Mouse (Mus musculus): ENCODE data around the gene Atp5c1. TPM values are rescaled to one million over a fixed set of nuclear protein-coding genes. Genes with fewer than 3 reads are reported as not detected.

Gene Atp5c1
- 487 and 502 TPM in 2 replicates for polyA plus RNA-seq (2016; fragmentation: Nextera tagmentation; extraction: Ambion mirVana)

DNA sequence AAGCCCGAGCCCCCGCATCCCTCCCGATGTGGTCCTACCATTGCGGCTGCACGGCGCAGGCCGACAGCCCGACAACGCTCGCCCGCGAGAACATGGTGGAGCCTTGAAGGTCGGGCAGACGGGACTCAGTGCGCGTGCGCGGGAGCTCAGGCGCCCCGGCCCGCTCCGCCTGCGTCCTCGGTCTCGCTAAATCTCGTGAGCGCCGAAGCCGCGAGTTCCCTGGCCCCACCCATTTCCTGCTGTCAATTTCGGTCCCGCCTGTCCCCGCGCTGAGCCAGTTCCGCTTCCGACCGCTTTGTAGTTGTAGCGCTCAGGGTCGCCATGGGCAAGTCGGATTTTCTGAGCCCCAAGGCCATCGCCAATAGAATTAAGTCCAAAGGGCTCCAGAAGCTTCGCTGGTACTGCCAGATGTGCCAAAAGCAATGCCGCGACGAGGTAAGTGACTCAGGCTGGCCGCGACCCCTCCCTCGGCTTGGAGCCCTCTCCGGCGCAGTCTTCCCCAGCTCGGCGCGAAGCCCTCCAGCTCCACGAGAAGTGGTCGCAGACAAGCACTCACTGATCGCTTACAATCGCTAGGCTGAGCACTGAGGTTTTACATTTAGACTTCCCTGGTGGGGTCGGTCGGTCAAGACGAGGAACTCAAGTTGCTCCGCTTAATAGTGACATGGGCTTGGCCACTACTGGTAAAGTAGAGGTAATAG, at the start of gene Atp5c1, which contains the start of gene Kin:
Gene Atp5c1, minus strand, starts transcription at position 201 of the 701 bp plus-strand sequence.
Gene Kin, plus strand, starts transcription at position 284 of the 701 bp plus-strand sequence.
- Histone ChIP-seq H3K36me3 (peaks cover 45% of the 10 kb centered on the region), H3K4me3 (peak within 1 kb of the TSS; percentile 90), H3K9me3 (replicated peaks) (no peaks in the 10 kb centered on the region), H3K27me3 (ENCODE audit: low read depth, poor library complexity, severe bottlenecking) (no peaks in the 10 kb centered on the region), H3K27ac (replicated peaks) (peak within 1 kb of the TSS; percentile 99), H3K4me1 (peaks cover 34% of the 10 kb centered on the region)
- under 1% methylated on average over 61 of the region's 61 CpGs for WGBS
- peak; percentile 97 for DNase-seq (ENCODE audit: low spot score)

DNA sequence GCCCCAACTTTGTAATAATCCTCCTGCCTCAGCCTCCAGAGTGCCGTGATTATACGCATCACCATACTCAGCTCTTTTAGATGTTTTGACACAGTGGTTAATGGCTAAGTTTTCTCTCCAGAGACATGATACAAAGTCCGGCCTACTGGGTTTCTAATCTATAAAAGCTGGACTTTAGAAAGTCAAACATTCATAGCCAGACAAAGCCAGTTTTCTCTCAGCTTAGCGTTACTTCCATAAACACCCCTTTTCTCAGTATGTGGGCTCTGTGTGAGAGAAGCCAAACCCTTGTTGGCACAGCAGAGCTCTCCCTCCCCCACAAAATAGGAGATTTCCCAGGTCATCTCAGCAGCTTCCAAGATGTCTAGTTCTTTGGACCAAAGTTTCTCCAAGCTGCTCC, 48.3 kb upstream of the Atp5c1 start:
- H3K36me3 ChIP-seq: no peaks in the 10 kb centered on the region
- no peak overlapping the region for H3K4me3 ChIP-seq
- no peak overlapping the region for H3K27ac ChIP-seq (replicated peaks)
- no peaks in the 10 kb centered on the region for H3K9me3 ChIP-seq (replicated peaks)
- WGBS: 85% methylated on average over 4 of the region's 4 CpGs
- H3K4me1 ChIP-seq: no peaks in the 10 kb centered on the region
- no peaks in the 10 kb centered on the region for H3K27me3 ChIP-seq (ENCODE audit: low read depth, poor library complexity, severe bottlenecking)
- no peak for DNase-seq (ENCODE audit: low spot score)

DNA sequence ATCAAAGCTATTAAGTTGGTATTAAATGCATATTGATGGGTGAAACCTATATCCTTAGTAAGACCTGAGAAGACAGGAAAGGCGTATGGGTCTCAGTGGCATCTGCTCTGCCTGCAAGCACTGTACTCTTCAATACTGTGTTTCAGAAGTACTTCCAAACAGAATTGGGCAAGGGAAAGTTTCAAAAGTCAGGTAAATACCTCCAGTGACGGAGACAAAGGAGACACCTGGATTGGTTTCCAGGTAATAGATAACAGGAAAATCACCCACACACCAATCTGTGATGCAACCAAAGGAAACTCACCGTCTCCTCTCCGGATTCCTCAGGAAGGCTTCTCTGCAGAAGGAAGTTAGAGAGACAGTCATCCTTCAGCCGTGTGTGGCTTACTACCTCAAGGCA, 47.2 kb upstream of the Atp5c1 start:
- no peaks in the 10 kb centered on the region for H3K4me1 ChIP-seq
- no peaks in the 10 kb centered on the region for H3K36me3 ChIP-seq
- H3K9me3 ChIP-seq (replicated peaks): no peaks in the 10 kb centered on the region
- WGBS: 88% methylated on average over 5 of the region's 5 CpGs
- no peak overlapping the region for H3K4me3 ChIP-seq
- H3K27ac ChIP-seq (replicated peaks): no peak overlapping the region
- H3K27me3 ChIP-seq (ENCODE audit: low read depth, poor library complexity, severe bottlenecking): no peaks in the 10 kb centered on the region
- no peak for DNase-seq (ENCODE audit: low spot score)

DNA sequence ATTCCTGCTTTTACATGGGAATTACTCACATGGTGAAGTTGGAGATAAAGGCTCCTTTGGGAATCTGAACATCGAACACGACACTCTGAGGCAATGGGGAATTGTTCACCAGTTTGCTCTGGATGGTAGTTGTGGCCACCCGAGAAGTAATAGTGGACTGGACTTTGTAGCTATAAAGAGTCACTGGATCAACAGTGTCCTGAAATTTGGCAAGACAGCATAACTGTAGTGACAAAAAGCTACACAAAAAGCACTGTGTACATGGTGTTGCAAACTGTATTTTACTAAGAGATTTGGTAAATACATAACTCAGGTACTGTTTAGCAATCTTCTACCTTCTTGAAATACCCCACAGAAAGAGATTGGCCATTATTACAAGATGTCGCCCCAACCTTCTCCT, 45.8 kb upstream of the Atp5c1 start:
- Histone ChIP-seq H3K36me3 (no peaks in the 10 kb centered on the region), H3K27me3 (ENCODE audit: low read depth, poor library complexity, severe bottlenecking) (no peaks in the 10 kb centered on the region), H3K27ac (replicated peaks) (no peak overlapping the region), H3K4me3 (no peak overlapping the region), H3K4me1 (no peaks in the 10 kb centered on the region), H3K9me3 (replicated peaks) (no peaks in the 10 kb centered on the region)
- WGBS: 96% methylated on average over 4 of the region's 4 CpGs
- DNase-seq (ENCODE audit: low spot score): no peak

DNA sequence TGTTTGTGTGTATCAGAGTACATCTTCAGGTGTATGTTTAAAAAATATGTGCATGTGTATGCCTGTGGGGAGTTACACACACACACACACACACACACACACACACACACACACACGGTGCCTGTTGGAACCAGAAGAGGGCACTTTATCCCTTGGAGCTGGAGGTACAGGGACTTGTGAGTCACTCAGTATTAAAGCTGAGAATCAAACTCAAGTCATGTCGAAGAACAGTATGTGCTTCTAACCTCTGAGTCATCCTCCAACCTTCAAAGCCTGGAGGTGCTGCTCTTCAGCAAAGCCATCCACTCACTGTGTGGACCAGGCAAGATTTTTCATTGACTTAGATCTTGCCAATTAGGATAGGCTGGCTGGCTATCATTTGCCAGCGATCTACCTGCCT, 41.5 kb upstream of the Atp5c1 start:
- WGBS: 69% methylated on average over 3 of the region's 3 CpGs
- Histone ChIP-seq H3K27ac (replicated peaks) (no peak overlapping the region), H3K4me3 (no peak overlapping the region), H3K36me3 (no peaks in the 10 kb centered on the region), H3K27me3 (ENCODE audit: low read depth, poor library complexity, severe bottlenecking) (no peaks in the 10 kb centered on the region), H3K4me1 (no peaks in the 10 kb centered on the region), H3K9me3 (replicated peaks) (no peaks in the 10 kb centered on the region)
- no peak for DNase-seq (ENCODE audit: low spot score)

DNA sequence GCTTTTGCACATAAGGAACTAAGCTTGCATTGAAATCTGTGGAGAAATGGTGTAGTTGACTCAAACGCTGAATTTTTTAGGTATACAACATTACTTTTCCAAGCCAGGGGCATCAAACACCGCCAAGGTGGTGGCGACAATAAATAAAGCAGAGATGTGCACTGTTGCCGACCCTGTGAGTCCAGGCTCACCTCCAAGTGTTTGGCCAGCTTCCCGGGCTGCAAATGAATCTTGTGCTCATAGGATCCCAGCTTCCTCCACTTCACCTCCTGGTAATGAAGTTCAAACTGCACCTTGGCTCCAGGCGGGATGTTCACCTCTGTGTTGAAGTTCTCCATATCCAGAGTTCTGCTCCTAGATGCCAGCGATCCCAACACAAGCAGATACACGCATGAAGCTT, 39.0 kb upstream of the Atp5c1 start:
- no peak overlapping the region for H3K4me3 ChIP-seq
- 90% methylated on average over 8 of the region's 8 CpGs for WGBS

DNA sequence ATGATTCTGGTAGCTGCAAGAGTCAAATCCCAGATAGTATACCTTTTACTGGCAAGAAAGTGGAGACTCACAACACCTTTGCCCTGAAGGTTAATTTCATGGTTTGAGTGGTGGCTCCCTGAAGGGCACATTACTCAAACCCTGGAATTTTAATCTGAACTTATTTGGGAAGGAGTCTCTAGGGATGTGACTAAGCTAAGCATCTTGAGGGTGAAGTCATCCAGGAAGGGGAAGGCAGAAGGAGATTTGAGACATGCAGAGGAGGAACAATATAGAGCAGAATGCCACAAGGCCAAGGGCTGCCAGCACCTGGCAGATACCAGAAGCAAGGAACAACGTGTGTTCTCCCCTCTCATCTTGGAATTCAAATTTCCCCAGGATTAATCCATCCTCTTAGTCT, 38.4 kb upstream of the Atp5c1 start:
- no peaks in the 10 kb centered on the region for H3K9me3 ChIP-seq (replicated peaks)
- WGBS: 66% methylated on average over 1 of the region's 1 CpGs

More for the DNA sequence above, 39.0 kb upstream of the Atp5c1 start:
- H3K9me3 ChIP-seq (replicated peaks): no peaks in the 10 kb centered on the region
- no peak for DNase-seq (ENCODE audit: low spot score)
- no peak overlapping the region for H3K27ac ChIP-seq (replicated peaks)
- no peaks in the 10 kb centered on the region for H3K27me3 ChIP-seq (ENCODE audit: low read depth, poor library complexity, severe bottlenecking)
- no peaks in the 10 kb centered on the region for H3K36me3 ChIP-seq
- no peaks in the 10 kb centered on the region for H3K4me1 ChIP-seq

DNA sequence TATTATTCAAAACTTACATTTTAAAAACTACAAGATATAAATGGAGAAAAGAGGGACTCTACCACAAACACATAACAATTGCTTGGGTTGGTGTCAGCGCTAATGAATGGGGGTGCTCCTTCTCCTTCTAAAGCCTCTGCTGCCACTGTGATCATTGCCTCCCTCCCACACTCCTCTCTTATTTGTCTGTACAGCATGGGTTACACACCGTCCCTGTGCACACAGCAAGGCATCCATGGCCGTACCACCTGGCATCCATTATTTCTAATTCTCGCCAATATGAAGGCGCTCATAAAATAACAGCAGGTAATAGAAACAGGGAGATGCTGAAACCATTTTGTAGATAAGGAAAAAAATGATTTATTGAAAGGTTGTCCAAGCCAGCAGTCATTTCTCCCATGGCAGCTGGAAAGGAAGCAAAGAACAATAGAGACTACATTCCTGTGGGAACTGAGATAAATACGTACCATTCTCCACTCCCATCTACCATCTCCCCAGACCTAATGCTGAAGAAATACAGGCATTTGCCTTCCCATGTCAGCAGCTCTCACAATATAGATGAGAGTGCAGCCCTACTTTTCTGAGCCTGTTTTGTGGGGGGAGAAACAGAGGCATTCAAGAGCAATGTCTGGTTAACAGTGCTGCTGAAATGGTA, 28.4 kb upstream of the Atp5c1 start:
- H3K4me3 ChIP-seq: no peak overlapping the region
- H3K9me3 ChIP-seq (replicated peaks): no peaks in the 10 kb centered on the region
- no peaks in the 10 kb centered on the region for H3K4me1 ChIP-seq
- DNase-seq (ENCODE audit: low spot score): no peak
- no peaks in the 10 kb centered on the region for H3K36me3 ChIP-seq
- 87% methylated on average over 6 of the region's 6 CpGs for WGBS
- H3K27ac ChIP-seq (replicated peaks): no peak overlapping the region
- H3K27me3 ChIP-seq (ENCODE audit: low read depth, poor library complexity, severe bottlenecking): no peaks in the 10 kb centered on the region

More for the DNA sequence above, 38.4 kb upstream of the Atp5c1 start:
- DNase-seq (ENCODE audit: low spot score): no peak
- Histone ChIP-seq H3K36me3 (no peaks in the 10 kb centered on the region), H3K4me3 (no peak overlapping the region), H3K4me1 (no peaks in the 10 kb centered on the region), H3K27me3 (ENCODE audit: low read depth, poor library complexity, severe bottlenecking) (no peaks in the 10 kb centered on the region), H3K27ac (replicated peaks) (no peak overlapping the region)

DNA sequence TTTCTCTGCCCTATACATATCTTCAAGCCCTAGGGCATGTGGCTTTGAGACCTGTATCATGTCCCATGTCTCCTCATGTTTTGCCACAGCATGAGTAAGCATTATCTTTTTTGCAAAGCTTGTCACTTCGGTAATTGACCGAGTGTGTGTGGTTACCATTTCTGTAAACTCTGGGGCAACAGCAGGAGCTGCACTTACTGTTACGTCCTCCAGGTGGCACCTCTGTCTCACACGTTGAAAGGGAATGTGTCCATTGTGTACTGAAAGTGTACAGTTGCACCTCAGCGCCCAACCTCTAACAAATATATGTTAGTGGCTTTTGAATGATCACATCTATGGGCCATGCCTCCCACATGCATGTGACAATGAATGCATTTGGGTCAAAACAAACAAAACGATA, 20.9 kb upstream of the Atp5c1 start:
- no peak overlapping the region for H3K4me3 ChIP-seq
- no peak overlapping the region for H3K27ac ChIP-seq (replicated peaks)
- 44% methylated on average over 6 of the region's 6 CpGs for WGBS
- H3K36me3 ChIP-seq: no peaks in the 10 kb centered on the region
- DNase-seq (ENCODE audit: low spot score): peak; percentile 24
- H3K4me1 ChIP-seq: no peaks in the 10 kb centered on the region
- peaks cover 7% of the 10 kb centered on the region; the same call in 1 of the 2 replicates for H3K27me3 ChIP-seq (ENCODE audit: low read depth, poor library complexity, severe bottlenecking)
- H3K9me3 ChIP-seq (replicated peaks): no peaks in the 10 kb centered on the region

DNA sequence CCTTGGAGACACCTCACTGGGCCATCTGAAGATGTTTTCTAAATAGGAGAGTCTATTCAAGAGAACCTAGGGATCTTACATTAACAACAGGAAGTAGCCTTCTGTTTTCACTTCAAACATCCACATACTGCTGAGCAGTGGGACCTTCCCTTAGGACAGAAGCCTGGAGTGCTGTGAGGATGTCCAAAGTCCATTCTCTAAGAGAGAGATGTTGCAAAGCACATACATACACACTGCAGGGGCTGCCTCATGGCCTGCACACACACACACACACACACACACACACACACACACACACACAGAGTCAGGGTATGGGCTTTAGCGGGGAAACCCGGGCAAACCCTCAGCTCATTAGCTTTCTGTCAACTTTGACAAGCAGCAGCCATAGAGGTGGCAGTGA, 20.2 kb upstream of the Atp5c1 start:
- no peak overlapping the region for H3K27ac ChIP-seq (replicated peaks)
- peaks cover 7% of the 10 kb centered on the region; the same call in 1 of the 2 replicates for H3K27me3 ChIP-seq (ENCODE audit: low read depth, poor library complexity, severe bottlenecking)
- no peaks in the 10 kb centered on the region for H3K4me1 ChIP-seq
- no peaks in the 10 kb centered on the region for H3K36me3 ChIP-seq
- DNase-seq (ENCODE audit: low spot score): no peak
- H3K4me3 ChIP-seq: no peak overlapping the region
- WGBS: 88% methylated on average over 2 of the region's 2 CpGs
- H3K9me3 ChIP-seq (replicated peaks): no peaks in the 10 kb centered on the region

DNA sequence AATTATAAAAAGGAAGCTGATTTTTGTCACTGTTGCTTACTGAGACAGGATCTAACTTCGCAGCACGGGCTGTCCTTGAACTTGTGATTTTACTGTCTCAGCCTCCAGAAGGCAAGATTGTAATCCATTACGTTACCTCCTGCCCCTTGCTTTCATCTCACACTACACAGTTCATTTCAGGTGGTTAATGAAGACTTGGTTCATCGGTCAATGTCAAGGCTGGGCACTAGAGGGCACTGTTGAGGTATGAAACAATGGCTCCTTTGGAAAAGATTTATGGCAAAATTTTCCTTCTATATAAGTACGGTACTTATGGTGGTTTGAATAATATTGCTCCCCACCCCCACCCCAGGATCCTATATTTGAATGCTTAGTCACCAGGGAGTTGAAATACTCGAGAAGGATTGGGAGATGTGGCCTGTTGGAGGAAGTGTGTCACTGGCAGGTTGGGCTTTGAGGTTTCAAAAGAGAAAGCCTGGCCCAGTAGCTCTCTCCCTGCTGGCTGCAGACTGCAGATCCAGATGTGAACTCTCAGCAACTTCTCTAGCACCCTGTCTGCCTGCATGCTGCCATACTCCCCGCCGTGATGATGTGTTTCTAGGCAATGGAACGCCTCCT, 18.4 kb upstream of the Atp5c1 start:
- no peaks in the 10 kb centered on the region for H3K4me1 ChIP-seq
- no peak overlapping the region for H3K27ac ChIP-seq (replicated peaks)
- H3K9me3 ChIP-seq (replicated peaks): no peaks in the 10 kb centered on the region
- H3K4me3 ChIP-seq: no peak overlapping the region
- H3K36me3 ChIP-seq: peaks cover 10% of the 10 kb centered on the region; the same call in 1 of the 2 replicates
- 40% methylated on average over 9 of the region's 9 CpGs for WGBS
- DNase-seq (ENCODE audit: low spot score): peak; percentile 42
- peaks cover 7% of the 10 kb centered on the region; the same call in 1 of the 2 replicates for H3K27me3 ChIP-seq (ENCODE audit: low read depth, poor library complexity, severe bottlenecking)

DNA sequence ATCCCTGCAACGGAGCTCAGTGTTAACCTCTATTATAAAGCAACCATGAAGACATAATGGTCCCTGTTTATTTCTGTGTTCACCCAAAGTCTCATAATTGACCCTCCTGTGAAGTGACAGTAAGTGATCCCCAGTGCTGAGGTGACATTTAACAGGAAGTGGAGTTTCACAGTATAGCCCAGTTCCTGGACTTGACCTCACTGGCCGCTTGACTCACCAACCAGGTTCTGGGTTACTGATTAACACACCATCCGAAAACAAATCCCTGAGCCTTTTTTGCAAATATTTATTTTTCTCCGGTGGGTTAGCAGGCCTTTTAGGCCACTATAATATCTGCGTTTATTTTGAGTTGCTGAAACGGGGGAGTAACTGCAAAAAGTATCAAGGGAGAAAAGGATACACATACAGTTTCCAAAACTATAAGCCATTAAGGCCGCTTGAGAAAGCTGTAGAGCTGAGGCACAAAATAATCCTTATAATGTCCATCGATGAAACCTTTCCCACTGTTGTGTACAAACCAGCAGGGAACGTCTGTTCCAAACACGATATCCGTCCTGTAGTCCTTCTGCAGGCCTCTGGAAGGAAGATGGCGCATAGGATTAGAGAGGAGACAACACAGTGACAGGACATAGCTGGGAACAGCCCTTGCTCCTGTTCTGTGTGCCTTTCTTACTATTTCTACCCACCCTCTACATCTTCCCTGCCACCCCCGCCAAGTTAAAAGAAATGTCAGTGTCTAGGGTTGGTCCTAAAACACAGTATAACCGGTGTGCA, 14.2 kb upstream of the Atp5c1 start:
- WGBS: 91% methylated on average over 14 of the region's 14 CpGs
- Histone ChIP-seq H3K9me3 (replicated peaks) (no peaks in the 10 kb centered on the region), H3K27me3 (ENCODE audit: low read depth, poor library complexity, severe bottlenecking) (no peaks in the 10 kb centered on the region), H3K4me3 (no peak overlapping the region), H3K4me1 (no peaks in the 10 kb centered on the region), H3K27ac (replicated peaks) (no peak overlapping the region), H3K36me3 (peaks cover 52% of the 10 kb centered on the region)
- DNase-seq (ENCODE audit: low spot score): no peak

All from midbrain, embryonic 10.5 days (tissue).